Mouse (Mus musculus): ENCODE results near the gene Reln. TPM values are rescaled to one million over a fixed set of nuclear protein-coding genes. Genes with fewer than 3 reads are reported as not detected.

Gene Reln
- not detected for polyA plus RNA-seq (2017; shearing (Covaris generic))

GRCm38 (mm10) chr5:22344556-22344975 is at the start of gene Reln:
TSS of gene Reln (minus strand) at chr5:22344702.

GRCm38 (mm10) chr5:21865346-21866107 is 479.0 kb downstream of the Reln start, which contains the start of gene Slc26a5:
TSS of gene Slc26a5 (minus strand) at chr5:21865604.

Other genes starting within 250 kb of the Reln start
- 61.4 TPM for gene Orc5, start 205.7 kb upstream of the Reln start, polyA plus RNA-seq (2017; shearing (Covaris generic))